Mouse (Mus musculus) CH12.LX (cell line): Measurements from ENCODE around the gene Coro6. TPM values are rescaled to one million over a fixed set of nuclear protein-coding genes. Genes with fewer than 3 reads are reported as not detected.
A peak's percentile ranks its signal among the peaks of the same experiment; 100 is the strongest.

Source experiments
- GABPA ChIP-seq: IDR thresholded peaks from 2 replicates; pipeline ENCODE4 v1.6.1; 2012; ENCODE audit warnings: low read depth, low read length, improper control_type of control experiment, inconsistent platforms; ENCODE audit not compliant: insufficient replicate concordance
- MAFK ChIP-seq: IDR thresholded peaks from 2 replicates; pipeline ENCODE4 v1.6.1; 2011; ENCODE audit warnings: low read length, improper control_type of control experiment; ENCODE audit not compliant: insufficient replicate concordance
- MAX ChIP-seq: IDR thresholded peaks from 2 replicates; pipeline ENCODE4 v1.6.1; 2011; ENCODE audit warnings: low read length, improper control_type of control experiment
- polyA plus RNA-seq: library from polyadenylated mRNA; unstranded; fragments of >175 nt; gene quantifications from 2 replicates; pipeline ENCODE4 v1.2.1, GENCODE M21; 2012; ENCODE audit warnings: low read depth; ENCODE audit not compliant: insufficient read length
- total RNA-seq, 2 experiments: library from RNA; depleted of rRNA; stranded (reverse); fragments of 300-350 nt in 1 of 2; fragments of >200 nt in 1 of 2; gene quantifications; 2 replicates each; pipeline ENCODE4 v1.2.3; 2012 to 2014

Gene Coro6
- total and polyA plus RNA-seq, 3 experiments = 0.25 to 0.39 TPM; not detected in 1

GRCm38 (mm10) chr11:77519043-77519442 is 56.8 kb downstream of the Coro6 start, which contains the start of gene Gm10392 (continued):
- TF ChIP-seq GABPA (no peak), MAX (peak; percentile 66; the same call in 1 of the 2 replicates), MAFK (0 out of 2 replicates have a peak, but pooled peaks have one; percentile 11)
- TF ChIP-seq, all 38 proteins: peak for 14

Other genes starting within 250 kb of the Coro6 start
- gene Ssh2, start 246.1 kb upstream of the Coro6 start, total RNA-seq (2012; rRNA removed) = 6.3 and 6.5 TPM in 2 replicates
- 5.2 and 5.9 TPM in 2 replicates for gene Ssh2, start 246.1 kb upstream of the Coro6 start, total RNA-seq (2014; rRNA removed)
- gene Ssh2, start 246.1 kb upstream of the Coro6 start, polyA plus RNA-seq = 11.4 and 14.6 TPM in 2 replicates
- 1.7 and 1.9 TPM in 2 replicates for gene Ankrd13b, start 27.3 kb downstream of the Coro6 start, total RNA-seq (2012; rRNA removed)
- gene Ankrd13b, start 27.3 kb downstream of the Coro6 start, total RNA-seq (2014; rRNA removed) = 0.53 and 0.55 TPM in 2 replicates
- gene Ankrd13b, start 27.3 kb downstream of the Coro6 start, polyA plus RNA-seq = 2.7 and 2.8 TPM in 2 replicates
- 28.9 and 30.8 TPM in 2 replicates for gene Git1, start 31.2 kb downstream of the Coro6 start, total RNA-seq (2012; rRNA removed)
- 8.0 and 8.8 TPM in 2 replicates for gene Git1, start 31.2 kb downstream of the Coro6 start, total RNA-seq (2014; rRNA removed)
- gene Git1, start 31.2 kb downstream of the Coro6 start, polyA plus RNA-seq = 53.3 and 57.8 TPM in 2 replicates
- gene Abhd15, start 52.7 kb downstream of the Coro6 start, total RNA-seq (2012; rRNA removed) = 0.38 and 0.63 TPM in 2 replicates
- 0.08 and 0.11 TPM in 2 replicates for gene Abhd15, start 52.7 kb downstream of the Coro6 start, total RNA-seq (2014; rRNA removed)
- 0.23 and 0.38 TPM in 2 replicates for gene Abhd15, start 52.7 kb downstream of the Coro6 start, polyA plus RNA-seq
- 11.1 and 12.8 TPM in 2 replicates for gene Trp53i13, start 53.6 kb downstream of the Coro6 start, total RNA-seq (2012; rRNA removed)
- 6.4 and 6.7 TPM in 2 replicates for gene Trp53i13, start 53.6 kb downstream of the Coro6 start, total RNA-seq (2014; rRNA removed)
- gene Trp53i13, start 53.6 kb downstream of the Coro6 start, polyA plus RNA-seq = 12.6 and 14.9 TPM in 2 replicates
- 0.13 TPM in 1 of 2 replicates, not detected in the other for gene Gm10392, start 56.8 kb downstream of the Coro6 start, total RNA-seq (2012; rRNA removed)
- gene Gm10392, start 56.8 kb downstream of the Coro6 start, total RNA-seq (2014; rRNA removed) = 0.30 TPM in 1 of 2 replicates, not detected in the other
- 0.17 and 0.53 TPM in 2 replicates for gene Gm10392, start 56.8 kb downstream of the Coro6 start, polyA plus RNA-seq
- gene Taok1, start 145.4 kb downstream of the Coro6 start, total RNA-seq (2012; rRNA removed) = 8.9 and 10.9 TPM in 2 replicates
- gene Taok1, start 145.4 kb downstream of the Coro6 start, total RNA-seq (2014; rRNA removed) = 13.7 and 15.7 TPM in 2 replicates
- gene Taok1, start 145.4 kb downstream of the Coro6 start, polyA plus RNA-seq = 9.7 and 11.6 TPM in 2 replicates
- gene Nufip2, start 223.7 kb downstream of the Coro6 start, total RNA-seq (2012; rRNA removed) = 29.6 and 48.6 TPM in 2 replicates
- 53.6 and 55.6 TPM in 2 replicates for gene Nufip2, start 223.7 kb downstream of the Coro6 start, total RNA-seq (2014; rRNA removed)
- 38.8 and 41.2 TPM in 2 replicates for gene Nufip2, start 223.7 kb downstream of the Coro6 start, polyA plus RNA-seq